Mouse (Mus musculus): ENCODE measurements around the gene Tarbp2.

- no peak for TF ChIP-seq POLR2A (IDR thresholded peaks at IDR 0.05; ENCODE audit: control insufficient read depth, low read depth, low read length)
- TF ChIP-seq CTCF (IDR thresholded peaks at IDR 0.05; ENCODE audit: control insufficient read depth, insufficient read depth, insufficient replicate concordance, low read depth, low read length) = no peak
Measured at GRCm38 (mm10) chr15:102532106-102532900, 14.3 kb downstream of the Tarbp2 start.
